Mouse (Mus musculus) embryonic fibroblast, embryonic 13.5 days (primary cell): ENCODE measurements around the gene Pbrm1.

Experiments used
- CTCF ChIP-seq: IDR thresholded peaks from 2 replicates; pipeline ENCODE4 v1.5.1; 2011; ENCODE audit warnings: mild to moderate bottlenecking, control low read depth, low read length, moderate library complexity, borderline replicate concordance; ENCODE audit not compliant: insufficient read depth
- POLR2A ChIP-seq: IDR thresholded peaks from 2 replicates; pipeline ENCODE4 v1.6.1; 2011; ENCODE audit warnings: low read depth, mild to moderate bottlenecking, control low read depth, low read length, moderate library complexity

DNA sequence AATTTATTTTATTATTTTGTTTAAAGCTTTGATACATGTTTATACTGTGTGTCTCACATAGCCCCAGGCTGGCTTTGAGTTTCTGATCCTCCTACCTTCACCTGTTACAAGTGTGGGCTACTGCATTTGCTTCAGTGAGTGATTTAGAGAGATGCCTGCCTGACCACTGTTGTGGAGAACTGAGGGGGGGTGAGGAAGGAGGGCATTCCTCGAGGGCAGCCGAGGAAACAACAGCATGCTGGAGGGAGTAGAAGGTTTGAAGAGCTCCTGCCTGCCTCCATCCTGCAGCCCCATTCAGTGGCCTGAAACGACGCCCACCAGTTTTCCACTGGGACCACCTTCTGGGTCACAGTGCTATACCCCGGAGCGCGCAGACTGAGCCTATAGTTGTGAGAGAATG is 146.5 kb downstream of the Pbrm1 start:
- TF ChIP-seq CTCF: no peak
- TF ChIP-seq POLR2A: no peak
